ENCODE assay signal across 8 mouse cellular contexts in the genomic region with DNA sequence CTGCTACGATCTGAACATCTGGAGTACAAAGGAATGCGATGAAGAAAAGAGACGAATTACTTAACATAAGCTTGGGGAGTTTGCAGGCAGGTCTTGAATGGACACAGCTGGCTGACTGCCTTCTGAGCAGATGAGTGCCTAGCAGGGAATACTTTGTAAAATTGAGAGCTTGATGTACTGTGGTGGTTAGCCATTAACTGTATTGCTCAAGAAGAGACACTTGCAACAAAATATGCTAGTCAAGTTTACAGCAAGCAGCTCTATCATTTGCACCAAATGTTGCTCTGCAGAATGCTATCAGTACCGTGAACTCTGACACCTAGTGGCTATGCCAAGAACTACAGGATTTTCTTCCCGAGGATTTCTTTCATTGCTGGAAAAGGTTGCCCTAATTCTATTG.
DNase-seq lines count a peak whose midpoint lies in the region; ATAC-seq and TF ChIP-seq lines count a peak whose summit lies in the region.

No protein-coding gene starts in this region.

- TF ChIP-seq POLR2A in brain, embryonic 14.5 days (IDR thresholded peaks at IDR 0.05; ENCODE audit: borderline replicate concordance, extremely low read depth, insufficient read depth, insufficient read length, poor library complexity, severe bottlenecking): no peak

- no peak overlapping the region for H3K27ac ChIP-seq in midbrain, postnatal 0 days (ENCODE audit: low read depth, low read length)

- H3K9me3 ChIP-seq in midbrain, postnatal 0 days (ENCODE audit: low read length): no peaks in the 10 kb centered on the region

- peak; percentile 64 for ATAC-seq in inflammation-experienced regulatory T-cells, adult 6 months
- peak; percentile 59; the same call in 1 of the 2 replicates for ATAC-seq in midbrain, postnatal 0 days (ENCODE audit: low FRiP score)

- peak; percentile 40 for DNase-seq in urinary bladder, postnatal 14 days (ENCODE audit: low spot score)
- DNase-seq in urinary bladder, adult 2 months (ENCODE audit: low spot score): no peak
- DNase-seq in brain, embryonic 14.5 days (ENCODE audit: low read depth): peak; percentile 81
- peak; percentile 27 for DNase-seq in fibroblast of lung, adult 2 months (ENCODE audit: low read depth)
- peak; percentile 25 for DNase-seq in left cerebral cortex, postnatal 4 days
- DNase-seq in midbrain, postnatal 0 days (ENCODE audit: low spot score): peak; percentile 88
- peak; percentile 21 for DNase-seq in yolk sac, embryonic 10.5 days (ENCODE audit: low spot score)

- no peak overlapping the region for H3K9ac ChIP-seq in midbrain, postnatal 0 days (replicated peaks; ENCODE audit: low read length, poor library complexity, severe bottlenecking)

- no peak overlapping the region for H3K4me3 ChIP-seq in midbrain, postnatal 0 days (ENCODE audit: low read depth, low read length)

- intact Hi-C loops in left cerebral cortex, postnatal 4 days (cut with DNase I): no loop called here

- H3K36me3 ChIP-seq in midbrain, postnatal 0 days (ENCODE audit: insufficient read depth, low read length): no peaks in the 10 kb centered on the region

- no peaks in the 10 kb centered on the region for H3K4me1 ChIP-seq in midbrain, postnatal 0 days (ENCODE audit: insufficient read depth, low read length)

- peaks cover 3% of the 10 kb centered on the region for H3K27me3 ChIP-seq in midbrain, postnatal 0 days (ENCODE audit: insufficient read depth, low read length)

- no peak overlapping the region for H3K4me2 ChIP-seq in midbrain, postnatal 0 days (ENCODE audit: low read depth, low read length, poor library complexity, severe bottlenecking)

- TF ChIP-seq CTCF in brain, embryonic 14.5 days (IDR thresholded peaks at IDR 0.05; ENCODE audit: borderline replicate concordance, extremely low read depth, insufficient read depth, insufficient read length): peak; percentile 70; the same call in 1 of the 2 replicates
- peak; percentile 88 for TF ChIP-seq CTCF in midbrain, postnatal 0 days (IDR thresholded peaks at IDR 0.05)

- WGBS in midbrain, postnatal 0 days: 2% methylated on average over 5 of the region's 5 CpGs
